Mouse (Mus musculus) midbrain, postnatal 0 days (tissue): ENCODE measurements around the gene Ncaph2. TPM values are rescaled to one million over a fixed set of nuclear protein-coding genes. Genes with fewer than 3 reads are reported as not detected.

Experiments
- ATAC-seq: fragments of 200-750 bp; cut with Nextera tagmentation; 2 replicates; pipeline ENCODE4 v1.8.0; 2017; ENCODE audit warnings: moderate number of reproducible peaks, mild to moderate bottlenecking, moderate TSS enrichment, moderate library complexity; ENCODE audit not compliant: low FRiP score
- DNase-seq: peaks from one replicate; pipeline ENCODE4 v3.0.0-alpha.2; 2015; ENCODE audit warnings: low spot score
- H3K27ac ChIP-seq: fragments of 300-500 bp; sonication (generic); 2 replicates; pipeline ENCODE4 v1.5.1; 2014; ENCODE audit warnings: low read depth, mild to moderate bottlenecking, low read length, mixed read lengths
- H3K27me3 ChIP-seq: fragments of 300-500 bp; sonication (generic); 2 replicates; pipeline ENCODE4 v1.6.1; 2014; ENCODE audit warnings: low read length, control low read depth, mixed read lengths; ENCODE audit not compliant: insufficient read depth
- H3K36me3 ChIP-seq: fragments of 300-500 bp; sonication (generic); 2 replicates; pipeline ENCODE4 v1.6.1; 2014; ENCODE audit warnings: low read length, control low read depth, mixed read lengths; ENCODE audit not compliant: insufficient read depth
- H3K4me1 ChIP-seq: fragments of 300-500 bp; sonication (generic); 2 replicates; pipeline ENCODE4 v1.6.1; 2014; ENCODE audit warnings: mild to moderate bottlenecking, control low read depth, antibody characterized with exemption, low read length, mixed read lengths; ENCODE audit not compliant: insufficient read depth
- H3K4me2 ChIP-seq: fragments of 300-500 bp; sonication (generic); 2 replicates; pipeline ENCODE4 v1.6.1; 2014; ENCODE audit warnings: low read depth, mild to moderate bottlenecking, low read length, mixed read lengths; ENCODE audit not compliant: poor library complexity, severe bottlenecking
- H3K4me3 ChIP-seq: fragments of 300-500 bp; sonication (generic); 2 replicates; pipeline ENCODE4 v1.5.1; 2014; ENCODE audit warnings: low read depth, mild to moderate bottlenecking, low read length, moderate library complexity
- H3K9ac ChIP-seq: fragments of 300-500 bp; sonication (generic); replicated peaks from 2 replicates; pipeline ENCODE4 v1.6.1; 2014; ENCODE audit warnings: mild to moderate bottlenecking, low read length, moderate library complexity, mixed read lengths; ENCODE audit not compliant: poor library complexity, severe bottlenecking
- H3K9me3 ChIP-seq: fragments of 300-500 bp; sonication (generic); 2 replicates; pipeline ENCODE4 v1.6.1; 2016; ENCODE audit warnings: low read length, control low read depth
- CTCF ChIP-seq: IDR thresholded peaks from 2 replicates; pipeline ENCODE4 v1.5.1; 2016; ENCODE audit warnings: antibody characterized with exemption, mild to moderate bottlenecking
- WGBS: fragments of 180-500 bp; shearing (Covaris S2); extraction: QIAGEN DNeasy Blood & Tissue Kit; methylation state at CpG from one replicate; pipeline ENCODE4 v1.1.7; 2014; 5-methylcytosine and 5-hydroxymethylcytosine counted together
- polyA plus RNA-seq: library from polyadenylated mRNA; unstranded; fragments of >200 nt; fragmentation: Nextera tagmentation; extraction: Ambion mirVana; gene quantifications from 2 replicates; pipeline ENCODE4 v1.2.1, GENCODE M21; 2015
- total RNA-seq: library from RNA; depleted of rRNA; stranded (reverse); fragments of >200 nt; gene quantifications from 2 replicates; pipeline ENCODE4 v1.2.3, GENCODE M21; 2014

Ncaph2 gene
- total and polyA plus RNA-seq, 2 experiments from 2014 or later: 88.0 to 88.8 TPM

GRCm38 (mm10) chr15:89339696-89340095 is 15.8 kb upstream of the Ncaph2 start:
- Histone ChIP-seq H3K36me3 (no peaks in the 10 kb centered on the region), H3K9me3 (no peaks in the 10 kb centered on the region), H3K4me3 (no peak overlapping the region), H3K4me1 (no peaks in the 10 kb centered on the region), H3K4me2 (no peak overlapping the region), H3K9ac (no peak overlapping the region), H3K27ac (no peak overlapping the region), H3K27me3 (no peaks in the 10 kb centered on the region)
- no peak for TF ChIP-seq CTCF
- DNase-seq (no peak), ATAC-seq (no peak)
- WGBS: 81% methylated on average over 2 of the region's 2 CpGs

DNA sequence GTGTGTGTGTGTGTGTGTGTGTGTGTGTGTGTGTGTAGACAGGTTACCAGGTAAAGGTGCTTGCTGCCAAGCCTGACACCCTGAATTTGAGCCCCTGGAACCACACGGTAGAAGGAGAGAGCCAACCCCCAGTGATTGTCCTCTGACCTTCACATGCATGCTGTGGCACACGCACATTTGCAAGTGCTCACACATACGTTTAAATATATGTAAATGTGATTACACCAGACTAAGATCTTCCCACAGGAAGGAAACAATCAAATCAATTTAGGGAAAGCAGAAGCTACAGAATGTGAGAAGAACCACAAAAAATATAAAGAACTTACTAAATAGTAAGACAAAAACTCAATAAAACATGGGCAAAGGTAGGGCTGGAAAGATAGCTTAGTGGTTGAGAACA is 15.4 kb upstream of the Ncaph2 start:
- no peak overlapping the region for H3K9ac ChIP-seq
- no peak for ATAC-seq
- TF ChIP-seq CTCF: no peak
- H3K36me3 ChIP-seq: no peaks in the 10 kb centered on the region
- no peak overlapping the region for H3K4me2 ChIP-seq
- 89% methylated on average over 3 of the region's 3 CpGs for WGBS
- DNase-seq: no peak
- H3K4me1 ChIP-seq: no peaks in the 10 kb centered on the region
- H3K27ac ChIP-seq: no peak overlapping the region
- no peaks in the 10 kb centered on the region for H3K9me3 ChIP-seq
- H3K27me3 ChIP-seq: no peaks in the 10 kb centered on the region
- H3K4me3 ChIP-seq: no peak overlapping the region

- Histone ChIP-seq H3K9ac (no peak overlapping the region), H3K4me3 (no peak overlapping the region), H3K9me3 (no peaks in the 10 kb centered on the region), H3K36me3 (no peaks in the 10 kb centered on the region), H3K27ac (no peak overlapping the region), H3K4me2 (no peak overlapping the region), H3K27me3 (no peaks in the 10 kb centered on the region), H3K4me1 (no peaks in the 10 kb centered on the region)
- ATAC-seq: no peak
- no peak for DNase-seq
- WGBS: 35% methylated on average over 1 of the region's 1 CpGs
- no peak for TF ChIP-seq CTCF
These were observed 13.8 kb upstream of the Ncaph2 start for GRCm38 (mm10) chr15:89341678-89342077.

DNA sequence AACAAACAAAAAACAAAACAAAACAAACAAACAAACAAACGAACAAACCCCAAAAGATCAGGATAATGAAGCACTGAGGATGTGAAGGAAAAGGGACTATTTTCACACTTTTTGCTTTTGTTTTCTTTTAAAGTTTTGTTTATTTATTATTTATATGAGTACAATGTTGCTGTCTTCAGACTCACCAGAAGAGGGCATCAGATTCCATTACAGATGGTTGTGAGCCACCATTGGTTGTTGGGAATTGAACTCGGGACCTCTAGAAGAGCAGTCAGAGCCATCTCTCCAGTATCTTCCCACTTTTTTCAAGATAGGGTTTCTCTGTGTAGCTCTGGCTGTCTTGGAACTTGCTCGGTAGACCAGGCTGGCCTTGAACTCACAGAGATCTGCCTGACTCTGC is 12.2 kb upstream of the Ncaph2 start:
- peak; percentile 17; the same call in 1 of the 2 replicates for TF ChIP-seq CTCF
- Histone ChIP-seq H3K4me3 (no peak overlapping the region), H3K4me2 (no peak overlapping the region), H3K9ac (no peak overlapping the region), H3K36me3 (no peaks in the 10 kb centered on the region), H3K9me3 (no peaks in the 10 kb centered on the region), H3K27ac (no peak overlapping the region), H3K4me1 (no peaks in the 10 kb centered on the region), H3K27me3 (no peaks in the 10 kb centered on the region)
- WGBS: 91% methylated on average over 3 of the region's 3 CpGs
- DNase-seq: no peak
- no peak for ATAC-seq

- H3K27ac ChIP-seq: no peak overlapping the region
- no peaks in the 10 kb centered on the region for H3K9me3 ChIP-seq
- H3K4me3 ChIP-seq: no peak overlapping the region
- no peak overlapping the region for H3K9ac ChIP-seq
- DNase-seq: no peak
- 85% methylated on average over 5 of the region's 5 CpGs for WGBS
- H3K4me1 ChIP-seq: peaks cover 5% of the 10 kb centered on the region; the same call in 1 of the 2 replicates
- H3K4me2 ChIP-seq: no peak overlapping the region
- ATAC-seq: no peak
- TF ChIP-seq CTCF: no peak
- H3K36me3 ChIP-seq: peaks cover 27% of the 10 kb centered on the region
- H3K27me3 ChIP-seq: no peaks in the 10 kb centered on the region
These were observed 5.1 kb upstream of the Ncaph2 start for GRCm38 (mm10) chr15:89350447-89350846.

DNA sequence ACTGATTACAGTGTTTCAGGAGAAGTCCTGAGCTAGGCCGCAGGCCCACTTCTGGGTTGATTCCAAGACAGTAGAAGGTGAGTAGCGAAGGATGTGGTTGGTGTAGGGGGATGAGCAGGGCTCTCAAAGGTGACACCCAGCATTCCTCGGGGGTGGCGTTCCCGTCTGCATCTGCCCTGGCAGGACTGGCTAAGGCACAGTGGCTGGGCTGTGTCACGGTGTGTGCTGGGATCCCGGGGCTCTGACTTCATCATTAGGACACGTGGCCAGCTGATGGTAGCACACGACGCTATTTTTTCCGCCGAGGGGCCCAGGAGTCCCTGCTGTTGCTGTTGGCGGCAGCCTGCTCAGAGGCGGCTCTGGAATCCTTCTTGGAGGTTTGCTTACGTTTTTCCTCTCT is 4.2 kb upstream of the Ncaph2 start:
- no peak for TF ChIP-seq CTCF
- H3K9me3 ChIP-seq: no peaks in the 10 kb centered on the region
- no peak overlapping the region for H3K27ac ChIP-seq
- H3K27me3 ChIP-seq: no peaks in the 10 kb centered on the region
- no peak overlapping the region for H3K9ac ChIP-seq
- peaks cover 5% of the 10 kb centered on the region; the same call in 1 of the 2 replicates for H3K4me1 ChIP-seq
- no peak overlapping the region for H3K4me3 ChIP-seq
- peaks cover 27% of the 10 kb centered on the region for H3K36me3 ChIP-seq
- WGBS: 90% methylated on average over 15 of the region's 15 CpGs
- DNase-seq (no peak), ATAC-seq (no peak)
- H3K4me2 ChIP-seq: no peak overlapping the region
